Mouse (Mus musculus): ENCODE results near the gene Syt3. TPM values are rescaled to one million over a fixed set of nuclear protein-coding genes. Genes with fewer than 3 reads are reported as not detected.

Syt3 gene
- polyA plus RNA-seq, 1 experiment from 2014 or later: 3.0 TPM

DNA sequence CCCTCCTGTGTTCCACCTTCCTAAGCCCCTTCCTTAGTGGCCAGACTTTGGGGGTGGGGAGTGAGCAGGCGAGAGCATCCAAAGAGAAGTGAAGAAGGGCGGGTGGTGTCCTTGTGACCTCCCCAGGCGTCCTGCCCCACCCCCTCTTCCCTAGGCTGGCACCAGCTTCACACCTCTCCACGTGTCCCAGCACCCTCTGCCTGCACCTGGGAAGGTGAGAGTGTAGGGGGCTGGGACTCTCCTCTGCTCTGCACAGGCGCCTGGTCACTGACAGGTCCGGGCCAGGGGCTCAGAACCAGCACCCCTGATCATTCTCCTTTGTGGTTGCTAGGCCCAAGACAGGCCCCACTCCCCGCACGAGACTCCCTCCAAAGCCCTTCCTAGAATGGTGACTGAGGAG lies 43.8 kb downstream of the Syt3 start:
- no peaks in the 10 kb centered on the region for H3K9me3 ChIP-seq
- 13% methylated on average over 7 of the region's 8 CpGs for WGBS
- ATAC-seq (ENCODE audit: insufficient number of reproducible peaks, insufficient read depth, low FRiP score, low TSS enrichment, low read depth): no peak
- H3K4me3 ChIP-seq (replicated peaks): peak overlapping the region; percentile 65
- H3K27ac ChIP-seq: no peak overlapping the region
- H3K4me1 ChIP-seq (replicated peaks): peaks cover 24% of the 10 kb centered on the region
- no peaks in the 10 kb centered on the region for H3K36me3 ChIP-seq
- peak overlapping the region; percentile 59; the same call in 1 of the 2 replicates for H3K9ac ChIP-seq (replicated peaks)
- H3K4me2 ChIP-seq: peak overlapping the region; percentile 82
- H3K27me3 ChIP-seq: peaks cover 74% of the 10 kb centered on the region

DNA sequence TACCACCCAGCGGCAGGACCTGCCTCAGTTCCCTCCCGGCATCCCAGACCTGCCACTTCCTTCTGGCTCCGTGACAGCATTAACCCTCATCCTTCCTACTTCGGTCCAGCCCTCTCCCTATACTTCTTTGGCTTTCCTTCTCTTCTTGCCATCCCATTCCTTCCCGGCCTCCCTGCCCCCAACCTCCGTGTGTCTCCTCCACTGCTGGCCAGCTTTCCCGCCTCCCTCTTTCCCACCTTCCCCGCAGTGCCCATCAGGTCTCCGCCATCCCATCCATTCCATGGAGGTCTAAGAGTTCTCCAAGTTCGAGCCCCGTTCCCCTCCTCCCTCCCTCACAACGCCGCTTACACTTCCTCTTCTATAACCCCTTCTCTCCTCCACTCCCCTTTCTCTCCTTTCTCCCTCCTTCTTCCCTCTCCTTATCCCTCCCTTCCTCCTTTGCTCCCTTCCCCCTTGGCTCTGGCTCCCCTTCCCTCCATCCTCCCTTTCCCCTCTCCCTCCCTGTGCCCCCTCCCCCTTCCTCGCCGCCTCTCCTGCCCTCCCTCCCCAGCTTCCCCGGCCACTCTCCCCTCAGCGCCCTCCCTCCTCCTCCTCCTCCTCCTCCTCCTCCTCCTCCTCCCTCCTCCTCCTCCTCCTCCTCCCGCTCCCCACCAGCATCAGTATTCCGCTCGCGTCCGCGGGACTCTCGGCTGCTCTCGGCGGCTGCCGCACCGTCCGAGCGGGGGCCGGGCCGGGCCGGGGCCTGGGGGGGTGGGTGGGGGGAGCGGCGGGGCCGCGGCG lies 44.5 kb downstream of the Syt3 start:
- 2% methylated on average over 17 of the region's 38 CpGs for WGBS
- Histone ChIP-seq H3K9me3 (no peaks in the 10 kb centered on the region), H3K36me3 (no peaks in the 10 kb centered on the region), H3K27me3 (peaks cover 78% of the 10 kb centered on the region), H3K9ac (replicated peaks) (peak overlapping the region; percentile 59), H3K4me2 (peak overlapping the region; percentile 82), H3K27ac (no peak overlapping the region), H3K4me3 (replicated peaks) (peak overlapping the region; percentile 65), H3K4me1 (replicated peaks) (peaks cover 24% of the 10 kb centered on the region)
- 0 out of 2 replicates have a peak, but pooled peaks have one; percentile 9 for ATAC-seq (ENCODE audit: insufficient number of reproducible peaks, insufficient read depth, low FRiP score, low TSS enrichment, low read depth)

- ATAC-seq (ENCODE audit: insufficient number of reproducible peaks, insufficient read depth, low FRiP score, low TSS enrichment, low read depth): peak; percentile 49; the same call in 1 of the 2 replicates
- Histone ChIP-seq H3K4me1 (replicated peaks) (peaks cover 24% of the 10 kb centered on the region), H3K27ac (peak within 1 kb of the TSS; percentile 23; the same call in 1 of the 2 replicates), H3K36me3 (no peaks in the 10 kb centered on the region), H3K27me3 (peaks cover 84% of the 10 kb centered on the region), H3K4me2 (peak within 1 kb of the TSS; percentile 82), H3K9me3 (no peaks in the 10 kb centered on the region), H3K9ac (replicated peaks) (peak within 1 kb of the TSS; percentile 59), H3K4me3 (replicated peaks) (peak within 1 kb of the TSS; percentile 65)
- WGBS: under 1% methylated on average over 23 of the region's 69 CpGs
Measured at GRCm38 (mm10) chr7:44428968-44429521, 45.1 kb downstream of the Syt3 start, which contains the start of gene Lrrc4b. Gene Lrrc4b, plus strand, starts transcription at chr7:44429018.

DNA sequence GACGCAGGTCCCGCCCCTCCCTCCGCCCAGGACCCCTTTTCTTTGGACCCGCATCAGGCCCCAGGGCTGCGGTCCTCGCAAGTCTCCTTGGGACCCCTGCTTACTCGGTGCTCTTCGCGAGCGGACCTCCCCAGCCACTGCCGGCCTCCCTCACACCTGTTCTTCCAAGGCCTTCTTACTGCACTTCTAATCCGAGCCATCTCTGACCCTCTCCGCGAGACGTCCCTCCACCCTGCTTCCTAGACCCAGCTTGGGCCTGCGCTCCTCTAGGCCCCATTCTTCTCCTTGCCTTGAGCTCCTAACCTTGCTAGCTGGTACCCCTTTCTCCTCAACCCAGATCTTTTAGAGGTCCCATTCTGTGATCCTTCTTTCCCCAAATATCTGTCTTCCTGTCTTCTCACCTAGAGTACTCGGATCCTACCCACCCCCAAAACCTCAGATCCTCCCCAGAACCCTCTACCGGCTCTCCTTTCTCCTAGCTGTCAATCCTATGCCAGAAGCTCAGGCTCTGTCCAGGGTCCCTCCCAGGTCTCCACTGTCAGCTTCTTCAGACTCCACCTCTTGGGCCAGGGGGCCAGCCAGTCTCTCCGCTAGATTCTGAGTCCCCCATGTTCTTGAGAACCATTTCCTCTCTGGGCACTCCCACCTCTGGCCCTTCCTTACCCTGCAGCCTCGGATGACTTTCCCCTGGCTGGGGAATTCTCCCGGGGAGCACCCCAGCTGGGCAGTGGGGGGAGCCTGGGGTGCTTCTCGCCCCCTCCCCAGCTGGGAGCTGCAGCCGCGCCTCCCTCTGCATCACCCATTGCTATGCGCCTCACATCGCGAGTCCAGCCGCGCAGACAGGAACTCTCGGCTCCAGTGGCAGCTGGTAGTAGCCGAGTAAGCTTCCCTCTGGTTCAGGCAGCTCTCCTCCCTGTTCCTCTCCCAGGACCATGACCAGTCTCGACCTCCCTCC lies 45.9 kb downstream of the Syt3 start:
- 3% methylated on average over 29 of the region's 32 CpGs for WGBS
- no peak; the same call in 1 of the 2 replicates for ATAC-seq (ENCODE audit: insufficient number of reproducible peaks, insufficient read depth, low FRiP score, low TSS enrichment, low read depth)

GRCm38 (mm10) chr7:44432550-44432949 lies 48.6 kb downstream of the Syt3 start:
- no peak overlapping the region for H3K27ac ChIP-seq
- H3K9ac ChIP-seq (replicated peaks): no peak overlapping the region
- peaks cover 90% of the 10 kb centered on the region for H3K27me3 ChIP-seq
- peaks cover 22% of the 10 kb centered on the region for H3K4me1 ChIP-seq (replicated peaks)
- no peak overlapping the region for H3K4me3 ChIP-seq (replicated peaks)
- H3K9me3 ChIP-seq: no peaks in the 10 kb centered on the region
- no peaks in the 10 kb centered on the region for H3K36me3 ChIP-seq
- no peak overlapping the region for H3K4me2 ChIP-seq
- ATAC-seq (ENCODE audit: insufficient number of reproducible peaks, insufficient read depth, low FRiP score, low TSS enrichment, low read depth): no peak
- WGBS: 72% methylated on average over 6 of the region's 6 CpGs

More for the DNA sequence above, 45.9 kb downstream of the Syt3 start:
- Histone ChIP-seq H3K4me3 (replicated peaks) (peak overlapping the region; percentile 65), H3K27ac (no peak overlapping the region), H3K4me1 (replicated peaks) (peaks cover 24% of the 10 kb centered on the region), H3K9ac (replicated peaks) (peak overlapping the region; percentile 59), H3K36me3 (no peaks in the 10 kb centered on the region), H3K9me3 (no peaks in the 10 kb centered on the region), H3K4me2 (peak overlapping the region; percentile 82), H3K27me3 (peaks cover 90% of the 10 kb centered on the region)

DNA sequence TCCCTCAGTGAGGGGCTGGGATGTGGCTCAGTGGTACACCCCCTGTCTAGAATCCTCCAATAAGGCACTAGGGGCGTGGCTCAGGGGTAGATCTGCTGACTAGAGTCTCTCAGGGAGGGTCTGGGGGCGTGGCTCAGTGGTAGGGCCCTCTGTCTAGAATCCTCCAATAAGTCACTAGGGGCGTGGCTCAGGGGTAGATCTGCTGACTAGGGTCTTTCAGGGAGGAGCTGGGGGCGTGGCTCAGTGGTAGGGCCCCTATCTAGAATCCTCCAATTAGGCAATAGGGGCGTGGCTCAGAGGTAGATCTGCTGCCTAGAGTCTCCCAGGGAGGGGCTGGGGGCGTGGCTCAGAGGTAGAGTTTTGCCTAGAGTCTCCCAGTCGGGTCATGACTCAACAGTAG lies 49.5 kb downstream of the Syt3 start:
- peaks cover 90% of the 10 kb centered on the region for H3K27me3 ChIP-seq
- 2% methylated on average over 7 of the region's 7 CpGs for WGBS
- H3K4me2 ChIP-seq: no peak overlapping the region
- no peak for ATAC-seq (ENCODE audit: insufficient number of reproducible peaks, insufficient read depth, low FRiP score, low TSS enrichment, low read depth)
- no peak overlapping the region for H3K4me3 ChIP-seq (replicated peaks)
- peaks cover 14% of the 10 kb centered on the region for H3K4me1 ChIP-seq (replicated peaks)
- no peaks in the 10 kb centered on the region for H3K36me3 ChIP-seq
- H3K9me3 ChIP-seq: no peaks in the 10 kb centered on the region
- no peak overlapping the region for H3K9ac ChIP-seq (replicated peaks)
- H3K27ac ChIP-seq: no peak overlapping the region

- Histone ChIP-seq H3K27me3 (peaks cover 92% of the 10 kb centered on the region), H3K4me3 (replicated peaks) (no peak overlapping the region), H3K27ac (no peak overlapping the region), H3K36me3 (no peaks in the 10 kb centered on the region), H3K9ac (replicated peaks) (no peak overlapping the region), H3K9me3 (no peaks in the 10 kb centered on the region), H3K4me2 (no peak overlapping the region), H3K4me1 (replicated peaks) (peaks cover 13% of the 10 kb centered on the region)
- ATAC-seq (ENCODE audit: insufficient number of reproducible peaks, insufficient read depth, low FRiP score, low TSS enrichment, low read depth): no peak
- WGBS: 63% methylated on average over 9 of the region's 9 CpGs
Measured at GRCm38 (mm10) chr7:44434089-44434488, 50.2 kb downstream of the Syt3 start.

GRCm38 (mm10) chr7:44435796-44436195 lies 51.9 kb downstream of the Syt3 start:
- Histone ChIP-seq H3K27ac (no peak overlapping the region), H3K4me1 (replicated peaks) (no peaks in the 10 kb centered on the region), H3K9ac (replicated peaks) (no peak overlapping the region), H3K36me3 (no peaks in the 10 kb centered on the region), H3K27me3 (peaks cover 92% of the 10 kb centered on the region), H3K4me2 (no peak overlapping the region), H3K4me3 (replicated peaks) (no peak overlapping the region), H3K9me3 (no peaks in the 10 kb centered on the region)
- ATAC-seq (ENCODE audit: insufficient number of reproducible peaks, insufficient read depth, low FRiP score, low TSS enrichment, low read depth): no peak
- WGBS: 63% methylated on average over 5 of the region's 5 CpGs

GRCm38 (mm10) chr7:44436267-44436666 lies 52.4 kb downstream of the Syt3 start:
- H3K4me2 ChIP-seq: no peak overlapping the region
- H3K9me3 ChIP-seq: no peaks in the 10 kb centered on the region
- no peak overlapping the region for H3K4me3 ChIP-seq (replicated peaks)
- H3K27me3 ChIP-seq: peaks cover 92% of the 10 kb centered on the region
- H3K27ac ChIP-seq: no peak overlapping the region
- ATAC-seq (ENCODE audit: insufficient number of reproducible peaks, insufficient read depth, low FRiP score, low TSS enrichment, low read depth): no peak
- H3K4me1 ChIP-seq (replicated peaks): no peaks in the 10 kb centered on the region
- no peaks in the 10 kb centered on the region for H3K36me3 ChIP-seq
- 19% methylated on average over 1 of the region's 1 CpGs for WGBS
- no peak overlapping the region for H3K9ac ChIP-seq (replicated peaks)

DNA sequence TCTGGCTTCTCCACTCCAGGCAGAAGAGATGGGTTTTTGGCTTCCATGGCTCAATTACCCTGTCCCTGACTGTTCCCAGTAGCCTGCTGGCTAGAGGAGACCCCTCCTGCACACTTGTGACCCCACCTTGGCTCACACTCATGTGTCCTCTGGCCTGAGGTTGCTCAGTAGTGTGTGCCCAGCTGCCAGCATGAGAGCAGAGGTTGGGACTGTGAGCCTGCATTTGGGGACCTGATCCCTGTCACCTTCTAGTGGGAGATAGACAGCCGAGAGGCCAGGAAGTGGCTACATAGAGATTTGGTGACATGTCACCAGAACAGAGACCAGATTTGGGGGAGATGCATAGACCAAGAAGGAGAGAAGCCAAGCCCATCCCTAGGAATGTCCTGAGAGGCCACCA lies 53.3 kb downstream of the Syt3 start:
- Histone ChIP-seq H3K9me3 (no peaks in the 10 kb centered on the region), H3K36me3 (no peaks in the 10 kb centered on the region), H3K4me3 (replicated peaks) (no peak overlapping the region), H3K27ac (no peak overlapping the region), H3K4me2 (no peak overlapping the region), H3K9ac (replicated peaks) (no peak overlapping the region), H3K27me3 (peaks cover 92% of the 10 kb centered on the region), H3K4me1 (replicated peaks) (peaks cover 8% of the 10 kb centered on the region)
- ATAC-seq (ENCODE audit: insufficient number of reproducible peaks, insufficient read depth, low FRiP score, low TSS enrichment, low read depth): no peak
- 85% methylated on average over 1 of the region's 1 CpGs for WGBS

DNA sequence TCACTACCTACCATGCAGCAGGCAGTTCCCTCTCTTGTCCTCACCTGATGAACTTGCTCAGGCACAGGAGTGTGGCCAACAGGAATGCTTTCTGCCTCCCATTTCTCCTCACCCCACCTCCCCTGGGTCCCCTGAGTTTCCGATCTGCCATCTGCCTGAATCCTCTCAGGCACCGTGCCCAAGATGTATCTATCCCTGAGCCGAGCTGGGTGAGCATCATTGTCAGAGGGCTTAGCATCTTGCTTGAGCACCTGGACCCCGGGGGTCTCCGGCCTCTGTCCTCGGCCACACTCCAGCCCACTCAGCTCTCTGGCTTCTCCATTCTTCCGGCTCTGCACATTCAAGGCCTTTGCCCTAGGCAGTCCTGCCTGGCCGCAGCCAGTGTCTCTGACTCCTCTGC lies 54.0 kb downstream of the Syt3 start:
- ATAC-seq (ENCODE audit: insufficient number of reproducible peaks, insufficient read depth, low FRiP score, low TSS enrichment, low read depth): no peak
- H3K9ac ChIP-seq (replicated peaks): no peak overlapping the region

More for the DNA sequence above, 54.0 kb downstream of the Syt3 start:
- Histone ChIP-seq H3K4me2 (no peak overlapping the region), H3K27me3 (peaks cover 92% of the 10 kb centered on the region), H3K27ac (no peak overlapping the region), H3K4me1 (replicated peaks) (peaks cover 16% of the 10 kb centered on the region), H3K4me3 (replicated peaks) (no peak overlapping the region), H3K36me3 (no peaks in the 10 kb centered on the region), H3K9me3 (no peaks in the 10 kb centered on the region)
- WGBS: 68% methylated on average over 8 of the region's 8 CpGs

Data from limb, embryonic 12.5 days (tissue).